Mouse (Mus musculus) left cerebral cortex, postnatal 25 days (tissue): ENCODE measurements around the gene Ppp4r1. TPM values are rescaled to one million over a fixed set of nuclear protein-coding genes. Genes with fewer than 3 reads are reported as not detected.

ENCODE experiments used
- DNase-seq, 2 experiments: peaks; one replicate each; pipeline ENCODE4 v3.0.0; 2022; ENCODE audit warnings: low spot score in 2 of 2, mixed read lengths in 1 of 2
- intact Hi-C: fragments of 180-260 bp; cut with DNase I; formaldehyde crosslinking; loops from one replicate; pipeline ENCODE4 v1.15.1; 2025
- total RNA-seq, 2 experiments: library from RNA; stranded (reverse); gene quantifications; 2 replicates each; pipeline ENCODE4 v1.2.3; 2021

Ppp4r1 gene
- total RNA-seq = 10 to 100 TPM; 41.7 to 57.5 TPM

DNA sequence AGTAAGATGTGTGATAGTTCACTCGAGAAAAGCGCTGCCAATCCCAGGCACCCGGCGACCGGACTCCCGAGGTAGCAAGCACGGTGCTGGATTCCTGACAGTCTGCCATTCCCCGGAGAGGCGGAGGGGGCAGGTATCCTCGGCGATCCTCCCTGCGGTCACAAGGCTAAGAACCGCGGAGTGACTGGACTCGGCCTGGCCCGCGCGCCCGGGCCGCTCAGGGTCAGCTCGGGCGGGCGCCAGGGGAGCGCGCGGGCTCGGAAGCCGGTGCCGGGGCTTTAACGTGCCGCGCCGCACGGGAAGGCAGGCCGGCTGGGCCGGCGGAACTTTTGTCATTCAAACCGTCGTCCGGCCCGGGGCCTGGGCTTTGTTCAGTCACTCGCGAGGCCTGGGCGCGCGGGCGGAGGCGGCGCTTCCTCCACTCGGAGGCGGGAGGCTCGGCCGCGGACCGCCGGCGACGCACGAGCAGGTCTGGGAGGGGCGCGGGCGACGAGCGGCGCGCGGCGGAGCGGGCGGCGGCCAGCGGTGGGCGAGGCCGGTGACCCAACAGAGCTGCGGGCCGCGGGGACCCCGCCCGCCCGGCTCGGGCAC, at the start of gene Ppp4r1:
Gene Ppp4r1, plus strand, starts transcription at position 23 of the 591 bp plus-strand sequence.
- intact Hi-C loops = loop anchor here (5.0 kb wide), 1 partner anchor 170 kb away; the partner anchor contains the start of gene Vapa
- peak; percentile 73 to 80 for DNase-seq

DNA sequence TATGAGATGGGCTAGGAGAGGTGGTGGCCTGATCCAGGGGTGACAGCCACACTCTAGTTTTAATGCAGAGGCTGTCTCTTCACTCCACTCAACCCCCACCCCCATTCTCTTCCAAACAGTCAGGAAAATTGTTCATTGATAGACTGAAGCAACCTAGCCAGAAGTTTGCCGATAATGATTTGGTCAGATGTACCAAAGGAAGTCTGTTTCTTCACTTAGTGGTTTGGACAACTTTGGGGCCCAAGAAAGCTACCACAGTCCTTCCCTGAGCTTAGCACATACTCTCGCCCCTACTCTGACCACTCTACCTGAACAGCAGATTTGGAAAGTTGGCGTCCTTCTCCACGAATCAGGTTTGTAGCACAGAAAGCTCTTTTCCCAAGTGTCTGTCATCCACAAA, 49.7 kb upstream of the Ppp4r1 start:
- intact Hi-C loops = no loop called here
- no peak for DNase-seq

GRCm38 (mm10) chr17:65735088-65735487, 47.3 kb upstream of the Ppp4r1 start:
- intact Hi-C loops = no loop called here
- no peak for DNase-seq

DNA sequence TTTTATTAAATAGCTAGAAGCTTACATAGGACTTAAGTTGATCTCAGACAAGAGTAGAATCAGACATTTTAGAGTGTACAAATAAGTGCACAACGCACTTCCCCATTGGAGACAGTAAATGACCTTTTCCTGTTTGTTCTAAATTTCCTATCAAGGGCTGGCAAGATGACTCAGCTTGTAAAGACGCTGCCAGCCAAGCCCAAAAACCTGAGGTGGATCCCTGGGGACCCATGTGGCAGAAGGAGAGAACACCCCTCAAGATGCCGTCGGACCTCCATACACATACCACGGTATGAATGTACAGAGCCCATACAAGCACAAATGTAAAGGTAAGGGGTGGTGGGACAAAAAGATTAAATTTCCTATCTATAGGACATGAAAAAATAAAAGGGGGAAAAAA, 45.2 kb upstream of the Ppp4r1 start:
- DNase-seq = no peak
- intact Hi-C loops = no loop called here

- no peak for DNase-seq
- intact Hi-C loops = no loop called here
Measured at GRCm38 (mm10) chr17:65737622-65738021, 44.8 kb upstream of the Ppp4r1 start.

GRCm38 (mm10) chr17:65739874-65740725, 42.3 kb upstream of the Ppp4r1 start:
- DNase-seq = no peak
- intact Hi-C loops = no loop called here

DNA sequence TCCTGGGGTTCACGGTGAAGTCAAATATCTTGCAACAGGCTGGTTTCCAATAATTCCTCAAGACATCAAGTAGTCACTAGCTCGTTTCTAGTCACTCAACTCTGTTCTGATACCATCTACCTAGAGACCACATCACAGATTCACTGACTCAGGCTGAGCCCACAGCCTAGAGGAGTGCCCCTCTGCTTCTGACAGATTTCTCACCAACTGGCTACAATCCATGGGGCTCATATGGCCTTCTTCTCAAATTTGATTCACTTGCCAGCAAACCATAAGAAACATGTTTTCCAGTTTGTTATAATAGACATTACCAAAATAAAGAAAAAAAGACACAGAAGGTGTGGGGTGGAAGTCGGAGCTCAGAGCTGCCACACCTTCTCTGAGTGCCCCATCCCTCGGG, 40.8 kb upstream of the Ppp4r1 start:
- intact Hi-C loops = no loop called here
- no peak for DNase-seq

GRCm38 (mm10) chr17:65742245-65742905, 40.0 kb upstream of the Ppp4r1 start:
- intact Hi-C loops = no loop called here
- DNase-seq = no peak

- no peak for DNase-seq
- intact Hi-C loops = no loop called here
Measured at GRCm38 (mm10) chr17:65742969-65743368, 39.4 kb upstream of the Ppp4r1 start.

- no peak for DNase-seq
- intact Hi-C loops = no loop called here
Measured at GRCm38 (mm10) chr17:65743664-65744330, 38.6 kb upstream of the Ppp4r1 start.

- DNase-seq = peak in 1 of 2 experiments; percentile 26
- intact Hi-C loops = no loop called here
Measured at GRCm38 (mm10) chr17:65746314-65746713, 36.1 kb upstream of the Ppp4r1 start.

DNA sequence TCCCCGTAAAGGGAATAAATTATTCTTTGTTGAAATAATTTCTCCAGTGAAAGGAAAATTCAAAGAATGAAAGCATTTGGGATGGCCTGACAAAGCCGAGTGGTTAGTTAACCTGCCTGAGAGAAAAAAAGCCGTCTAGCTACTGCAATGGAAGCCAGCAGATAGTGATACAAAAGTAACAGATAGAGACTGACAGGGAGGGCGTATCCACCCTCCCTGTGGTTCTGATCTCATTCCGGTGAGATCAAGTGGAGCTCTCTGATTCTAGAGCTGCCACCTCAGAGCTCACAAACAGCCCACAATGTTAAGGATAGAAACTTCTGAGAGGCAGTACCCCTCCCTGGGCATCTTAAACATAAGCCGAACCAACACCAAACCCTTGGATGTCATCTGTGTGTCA, 33.4 kb upstream of the Ppp4r1 start:
- DNase-seq = no peak
- intact Hi-C loops = no loop called here

DNA sequence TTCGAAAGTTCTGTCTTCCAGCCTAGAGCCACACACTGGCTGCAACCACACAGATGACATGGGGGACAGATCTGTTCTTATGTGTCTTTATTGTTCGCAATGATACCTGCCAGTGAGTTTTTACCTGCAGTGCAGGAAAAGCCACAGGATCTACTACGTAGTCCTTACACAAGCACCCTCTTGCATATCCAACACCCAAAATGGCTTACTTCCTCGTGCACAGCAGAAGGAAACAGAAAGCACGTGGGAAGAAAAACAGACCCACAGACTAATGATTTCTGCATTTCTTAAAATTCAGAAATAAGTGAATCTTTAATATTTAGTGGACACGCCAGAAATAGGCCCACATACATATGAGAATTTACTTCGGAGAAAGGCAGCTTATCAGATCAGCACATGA, 32.6 kb upstream of the Ppp4r1 start:
- no peak for DNase-seq
- intact Hi-C loops = no loop called here

DNA sequence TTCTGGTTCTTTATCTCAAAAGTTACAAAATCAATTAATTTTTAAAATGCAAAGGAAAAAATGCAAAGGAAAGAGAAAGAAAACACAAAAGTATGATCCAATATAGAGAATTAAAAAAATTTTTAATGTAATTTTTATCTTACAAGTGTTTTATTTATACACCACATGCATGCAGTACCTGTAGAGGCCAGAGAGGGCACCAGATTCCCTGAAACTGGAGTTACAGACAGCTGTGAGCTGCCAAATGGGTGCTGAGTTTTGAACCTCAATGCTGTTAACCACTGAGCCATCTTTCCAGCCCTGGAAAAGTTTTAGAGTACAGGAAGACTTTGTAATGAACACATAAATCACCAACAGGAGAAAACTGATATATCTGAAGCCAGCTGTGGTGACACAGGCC, 32.1 kb upstream of the Ppp4r1 start:
- intact Hi-C loops = no loop called here

DNA sequence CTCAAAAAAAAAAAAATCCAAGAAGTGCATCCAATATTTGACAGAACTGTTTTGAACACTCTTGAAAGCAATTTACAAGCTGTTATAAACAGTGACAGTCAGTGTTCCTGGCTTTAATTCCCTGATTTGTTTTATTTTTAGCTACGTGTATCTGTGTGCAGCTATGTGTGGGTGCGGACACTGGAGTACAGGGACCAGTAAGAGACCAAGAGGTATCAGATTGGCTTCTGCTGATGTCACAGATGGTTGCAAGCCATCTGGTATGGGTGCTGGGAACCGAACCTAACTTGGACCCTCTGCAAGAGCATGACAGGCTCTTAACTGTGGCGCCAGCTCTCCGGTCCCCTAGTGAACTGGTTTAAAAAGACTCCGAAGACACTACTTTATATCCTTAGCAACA, 29.2 kb upstream of the Ppp4r1 start:
- no peak for DNase-seq
- intact Hi-C loops = no loop called here

More for the DNA sequence above, 32.1 kb upstream of the Ppp4r1 start:
- no peak for DNase-seq

DNA sequence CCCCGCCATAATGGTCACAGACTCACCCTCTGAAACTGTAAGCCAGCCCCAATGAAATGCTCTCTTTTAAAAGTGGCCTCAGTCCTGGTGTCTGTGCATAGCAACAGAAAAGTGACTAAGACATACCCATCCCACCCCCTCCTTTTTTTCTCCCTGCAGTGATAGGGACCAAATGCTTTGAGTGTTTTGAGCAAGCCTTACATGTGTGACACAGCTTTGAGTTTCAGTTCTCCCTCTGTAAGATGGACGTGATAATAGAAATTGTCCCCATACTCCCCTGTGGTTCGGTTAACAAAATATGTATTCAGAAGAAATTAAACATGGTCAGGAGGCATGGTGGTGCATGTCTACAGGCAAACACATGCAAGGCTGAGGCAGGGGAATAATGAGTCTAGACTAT, 26.5 kb upstream of the Ppp4r1 start:
- DNase-seq = no peak
- intact Hi-C loops = no loop called here

DNA sequence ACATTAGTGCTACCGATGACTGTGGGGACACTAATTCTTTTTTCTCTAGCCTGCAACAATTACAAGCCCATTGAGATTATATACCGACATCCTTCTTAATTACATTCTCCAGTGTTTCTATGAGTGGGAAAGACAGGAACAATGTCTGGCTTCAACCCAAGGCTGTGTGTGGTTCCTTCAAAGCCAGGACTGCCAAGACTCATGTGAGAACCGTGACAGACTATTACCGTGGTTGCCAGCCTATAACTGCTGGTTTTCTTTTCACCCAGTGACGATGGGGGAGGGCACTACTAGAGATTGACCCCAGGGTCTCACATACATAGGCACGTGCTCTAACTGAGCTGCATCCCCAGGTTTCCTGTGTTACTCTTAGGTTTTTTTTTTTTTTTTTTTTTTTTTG, 25.2 kb upstream of the Ppp4r1 start:
- intact Hi-C loops = no loop called here
- DNase-seq = no peak

DNA sequence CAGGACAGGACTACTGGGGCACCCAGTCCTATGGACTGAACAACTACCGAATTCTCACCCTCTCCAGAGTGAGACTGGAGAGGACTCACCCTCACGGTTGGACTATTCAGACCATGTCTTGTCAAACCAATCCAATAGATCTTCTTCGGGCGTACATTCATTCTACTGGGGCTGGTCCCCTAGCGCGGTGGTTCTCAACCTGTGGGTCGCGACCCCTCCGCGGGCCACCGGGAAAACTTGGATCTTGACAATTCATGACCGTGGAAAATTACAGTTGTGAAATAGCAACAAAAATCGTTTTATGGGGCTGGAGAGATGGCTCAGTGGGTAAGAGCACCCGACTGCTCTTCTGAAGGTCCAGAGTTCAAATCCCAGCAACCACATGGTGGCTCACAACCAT, 19.2 kb upstream of the Ppp4r1 start:
- intact Hi-C loops = no loop called here
- DNase-seq = no peak

- intact Hi-C loops = loop anchor here (5.0 kb wide), 1 partner anchor 41 kb away; no protein-coding TSS in a partner anchor
Measured at GRCm38 (mm10) chr17:65768486-65768885, 13.9 kb upstream of the Ppp4r1 start.

More at GRCm38 (mm10) chr17:65768486-65768885, 13.9 kb upstream of the Ppp4r1 start:
- peak; percentile 62 to 87 for DNase-seq
